Mouse (Mus musculus) hematopoietic stem cell, adult 5-6 weeks (primary cell): ENCODE data around the gene Plk4. TPM values are rescaled to one million over a fixed set of nuclear protein-coding genes. Genes with fewer than 3 reads are reported as not detected.

ENCODE experiments used
- total RNA-seq: library from RNA; stranded (forward); fragments of 172-1452, 232-1000 nt; gene quantifications from 2 replicates; pipeline ENCODE4 v1.2.3, GENCODE M21; 2017

The Plk4 gene
- total RNA-seq, 1 experiment from 2014 or later = 60.2 TPM

Other genes starting within 250 kb of the Plk4 start
- gene Slc25a31, start 91.2 kb upstream of the Plk4 start, total RNA-seq = not detected in 2 replicates
- gene Hspa4l, start 55.5 kb upstream of the Plk4 start, total RNA-seq = 41.6 and 49.2 TPM in 2 replicates
- 5.4 and 8.9 TPM in 2 replicates for gene Mfsd8, start 46.9 kb downstream of the Plk4 start, total RNA-seq
- 10.9 and 13.2 TPM in 2 replicates for gene Abhd18, start 47.0 kb downstream of the Plk4 start, total RNA-seq
- not detected in 2 replicates for gene 1700034I23Rik, start 102.5 kb downstream of the Plk4 start, total RNA-seq
- gene Larp1b, start 149.8 kb downstream of the Plk4 start, total RNA-seq = 18.8 and 20.3 TPM in 2 replicates